Mouse (Mus musculus) E14TG2a.4 (cell line): Measurements from ENCODE around the gene Nr5a2.

Source experiments
- CTCF ChIP-seq: conservative IDR thresholded peaks from 2 replicates; pipeline ENCODE4 v1.5.1; 2014; ENCODE audit warnings: low read length
- NANOG ChIP-seq: IDR thresholded peaks from 2 replicates; pipeline ENCODE4 v1.6.1; 2014; ENCODE audit warnings: borderline replicate concordance, low read length, mixed read lengths
- POU5F1 ChIP-seq: IDR thresholded peaks from 2 replicates; pipeline ENCODE4 v1.6.1; 2014; ENCODE audit warnings: low read length, borderline replicate concordance

- TF ChIP-seq CTCF, result no peak
- no peak for TF ChIP-seq POU5F1
- no peak for TF ChIP-seq NANOG
These were observed at the start of gene Nr5a2 for GRCm38 (mm10) chr1:136960428-136961012.
